10 mouse cellular contexts compared by ENCODE assay signal in genomic region chr16:59586276-59586675, GRCm38 (mm10). TPM values are rescaled to one million over a fixed set of nuclear protein-coding genes. Genes with fewer than 3 reads are reported as not detected.
DNase-seq lines count a peak whose midpoint lies in the region; ATAC-seq and TF ChIP-seq lines count a peak whose summit lies in the region.
"Had no signal": no experiment of that assay in that cellular context is flagged by ENCODE, and none has a peak within 500 bp of the region (broad histone marks: within the 10 kb centered on the region; RNA-seq: fewer than 3 reads in every experiment).

No protein-coding gene starts in this region.

- H3K4me2 ChIP-seq in hindbrain, embryonic 12.5 days (replicated peaks), result no peak overlapping the region
- no peak overlapping the region for H3K4me2 ChIP-seq in hindbrain, embryonic 13.5 days
- H3K4me2 ChIP-seq: embryonic facial prominence, embryonic 15.5 days; limb, embryonic 13.5 days had no signal

- no peak overlapping the region for H3K4me3 ChIP-seq in hindbrain, embryonic 12.5 days
- H3K4me3 ChIP-seq in hindbrain, embryonic 13.5 days, result no peak overlapping the region
- no peak overlapping the region for H3K4me3 ChIP-seq in kidney, adult 2 months (ENCODE audit: insufficient read depth, low read depth, low read length)
- H3K4me3 ChIP-seq: embryonic facial prominence, embryonic 15.5 days; limb, embryonic 13.5 days had no signal

- H3K36me3 ChIP-seq in hindbrain, embryonic 12.5 days, result no peaks in the 10 kb centered on the region
- no peaks in the 10 kb centered on the region for H3K36me3 ChIP-seq in hindbrain, embryonic 13.5 days
- no peaks in the 10 kb centered on the region for H3K36me3 ChIP-seq in kidney, adult 2 months (ENCODE audit: control insufficient read depth, insufficient read depth, low read length)
- H3K36me3 ChIP-seq: embryonic facial prominence, embryonic 15.5 days; limb, embryonic 13.5 days had no signal

- intact Hi-C loops in gastrocnemius, postnatal 36 days (cut with DNase I), result no loop called here

- TF ChIP-seq CTCF in kidney, adult 2 months (conservative IDR thresholded peaks at IDR 0.05; ENCODE audit: insufficient read depth, insufficient read length, low read depth, low read length), result no peak

- H3K27me3 ChIP-seq in hindbrain, embryonic 12.5 days, result no peaks in the 10 kb centered on the region
- no peaks in the 10 kb centered on the region for H3K27me3 ChIP-seq in hindbrain, embryonic 13.5 days
- no peaks in the 10 kb centered on the region for H3K27me3 ChIP-seq in kidney, adult 2 months (replicated peaks; ENCODE audit: control insufficient read depth, insufficient read depth, low read length)
- H3K27me3 ChIP-seq: embryonic facial prominence, embryonic 15.5 days; limb, embryonic 13.5 days had no signal

- H3K9ac ChIP-seq in hindbrain, embryonic 12.5 days, result no peak overlapping the region
- no peak overlapping the region for H3K9ac ChIP-seq in hindbrain, embryonic 13.5 days
- H3K9ac ChIP-seq: embryonic facial prominence, embryonic 15.5 days; limb, embryonic 13.5 days had no signal

- H3K27ac ChIP-seq in hindbrain, embryonic 12.5 days, result no peak overlapping the region
- no peak overlapping the region for H3K27ac ChIP-seq in hindbrain, embryonic 13.5 days
- no peak overlapping the region for H3K27ac ChIP-seq in kidney, adult 2 months (ENCODE audit: insufficient read depth, low read depth, low read length)
- H3K27ac ChIP-seq: embryonic facial prominence, embryonic 15.5 days; limb, embryonic 13.5 days had no signal

- no peaks in the 10 kb centered on the region for H3K9me3 ChIP-seq in hindbrain, embryonic 12.5 days (replicated peaks)
- H3K9me3 ChIP-seq in hindbrain, embryonic 13.5 days, result no peaks in the 10 kb centered on the region
- H3K9me3 ChIP-seq: embryonic facial prominence, embryonic 15.5 days; limb, embryonic 13.5 days had no signal

- H3K4me1 ChIP-seq in hindbrain, embryonic 12.5 days, result 0 out of 2 replicates have a peak, but pooled peaks cover 7% of the 10 kb centered on the region
- 0 out of 2 replicates have a peak, but pooled peaks cover 4% of the 10 kb centered on the region for H3K4me1 ChIP-seq in hindbrain, embryonic 13.5 days (replicated peaks)
- H3K4me1 ChIP-seq in kidney, adult 2 months (ENCODE audit: control insufficient read depth, insufficient read depth, low read length), result 0 out of 2 replicates have a peak, but pooled peaks cover 8% of the 10 kb centered on the region

- TF ChIP-seq POLR2A in kidney, adult 2 months (IDR thresholded peaks at IDR 0.05; ENCODE audit: low read depth, low read length), result no peak

- whole genome bisulfite sequencing in hindbrain, embryonic 12.5 days, result 58% methylated on average over 6 of the region's 6 CpGs
- 62% methylated on average over 6 of the region's 6 CpGs for WGBS in hindbrain, embryonic 13.5 days
- WGBS in kidney, adult 2 months, result 17% methylated on average over 6 of the region's 6 CpGs

- peak; percentile 41 for DNase-seq in brain, adult 2 months (ENCODE audit: low read depth, low spot score)
- peak; percentile 57 for DNase-seq in kidney, adult 2 months
- peak; percentile 74 for DNase-seq in lung, postnatal 10 days
- no peak for DNase-seq in gastrocnemius, adult 8-10 months (ENCODE audit: low spot score in 2 of 2)
- no peak for DNase-seq in gastrocnemius, postnatal 36 days
- DNase-seq: thymus, postnatal 25 days had no signal

- peak; percentile 57; the same call in 1 of the 2 replicates for ATAC-seq in hindbrain, embryonic 12.5 days (ENCODE audit: low FRiP score)
- no peak for ATAC-seq in hindbrain, embryonic 13.5 days (ENCODE audit: low FRiP score)

RNA-seq across cellular contexts. Expression of gene Crybg3, which starts 14.5 kb away (rescaled TPM):
- polyA plus RNA-seq in hindbrain, embryonic 12.5 days (2016; fragmentation: Nextera tagmentation; extraction: Ambion mirVana), result 5.9 and 6.3 TPM in 2 replicates
- polyA plus RNA-seq in hindbrain, embryonic 13.5 days (2015; fragmentation: Nextera tagmentation; extraction: Ambion mirVana), result 3.0 and 4.1 TPM in 2 replicates
- 4.1 and 4.7 TPM in 2 replicates for polyA plus RNA-seq in kidney, adult 2 months (2012; rRNA removed)
- 10 to 100 TPM; 24.3 to 38.5 (median 31.2) TPM for total RNA-seq in gastrocnemius, adult 8-10 months (2022)
- 10 to 100 TPM; 33.7 TPM for total RNA-seq in gastrocnemius, postnatal 36 days (2021)

RNA-seq across cellular contexts. Expression of gene Arl6, which starts 52.9 kb away (rescaled TPM):
- polyA plus RNA-seq in hindbrain, embryonic 12.5 days (2016; fragmentation: Nextera tagmentation; extraction: Ambion mirVana), result 42.8 and 51.1 TPM in 2 replicates
- polyA plus RNA-seq in hindbrain, embryonic 13.5 days (2015; fragmentation: Nextera tagmentation; extraction: Ambion mirVana), result 48.8 and 51.5 TPM in 2 replicates
- polyA plus RNA-seq in kidney, adult 2 months (2012; rRNA removed), result 6.8 and 8.1 TPM in 2 replicates
- 1 to 10 TPM; 1.3 to 2.9 (median 2.2) TPM for total RNA-seq in gastrocnemius, adult 8-10 months (2022)
- 1 to 10 TPM; 1.9 to 2.0 TPM for total RNA-seq in gastrocnemius, postnatal 36 days (2021)

Comparison
In these comparisons a context has a peak if more than half of its experiments do, and no peak if none do; other contexts are left out.
1. DNase-seq: peak in brain, adult 2 months (single experiment), kidney, adult 2 months (single experiment) and lung, postnatal 10 days (single experiment); none in gastrocnemius, adult 8-10 months (0 of 2) and gastrocnemius, postnatal 36 days (0 of 2).